Mouse (Mus musculus): ENCODE measurements around the gene Rnf114.

- TF ChIP-seq CTCF (IDR thresholded peaks at IDR 0.05; ENCODE audit: low read depth) (0 out of 2 replicates have a peak, but pooled peaks have one; percentile 4), EP300 (IDR thresholded peaks at IDR 0.05; ENCODE audit: low read depth) (no peak)
Observed at GRCm38 (mm10) chr2:167503253-167503895, 10.9 kb downstream of the Rnf114 start.
